Mouse (Mus musculus) liver, adult 2 months (tissue): ENCODE data around the gene Muc1. TPM values are rescaled to one million over a fixed set of nuclear protein-coding genes. Genes with fewer than 3 reads are reported as not detected.

Experiments used
- DNase-seq: peaks from one replicate; pipeline ENCODE4 v3.0.0-alpha.2; 2011; ENCODE audit warnings: low read depth, low spot score; ENCODE audit errors: extremely low read depth
- H3K27ac ChIP-seq: fragments of 200-500 bp; replicated peaks from 2 replicates; pipeline ENCODE4 v1.5.1; 2012; ENCODE audit warnings: low read depth, mild to moderate bottlenecking, control low read depth, inconsistent platforms, low read length; ENCODE audit not compliant: insufficient read depth
- H3K27me3 ChIP-seq: fragments of 200-500 bp; 2 replicates; pipeline ENCODE4 v1.6.1; 2012; ENCODE audit warnings: mild to moderate bottlenecking, moderate library complexity, low read length, inconsistent platforms; ENCODE audit not compliant: control insufficient read depth, insufficient read depth
- H3K36me3 ChIP-seq: fragments of 200-500 bp; 2 replicates; pipeline ENCODE4 v1.6.1; 2012; ENCODE audit warnings: low read length, inconsistent platforms; ENCODE audit not compliant: control insufficient read depth, insufficient read depth
- H3K4me1 ChIP-seq: fragments of 200-500 bp; 2 replicates; pipeline ENCODE4 v1.6.1; 2011; ENCODE audit warnings: low read length; ENCODE audit not compliant: control insufficient read depth, insufficient read depth
- H3K4me3 ChIP-seq: fragments of 200-500 bp; 2 replicates; pipeline ENCODE4 v1.5.1; 2011; ENCODE audit warnings: low read depth, mild to moderate bottlenecking, control low read depth, low read length, moderate library complexity; ENCODE audit not compliant: insufficient read depth
- H3K79me2 ChIP-seq: fragments of 200-500 bp; 2 replicates; pipeline ENCODE4 v1.6.1; 2012; ENCODE audit warnings: inconsistent platforms, mild to moderate bottlenecking, low read length, moderate library complexity; ENCODE audit not compliant: control insufficient read depth, insufficient read depth
- H3K9ac ChIP-seq: fragments of 200-500 bp; 2 replicates; pipeline ENCODE4 v1.6.1; 2012; ENCODE audit warnings: low read depth, mild to moderate bottlenecking, control low read depth, inconsistent platforms, low read length
- CTCF ChIP-seq: fragments of 200-500 bp; IDR thresholded peaks from 2 replicates; pipeline ENCODE4 v1.5.1; 2011; ENCODE audit warnings: low read depth, low read length, control low read depth
- POLR2A ChIP-seq: fragments of 200-500 bp; IDR thresholded peaks from 2 replicates; pipeline ENCODE4 v1.6.1; 2011; ENCODE audit warnings: low read length, control low read depth; ENCODE audit not compliant: insufficient read depth; ENCODE audit errors: extremely low read depth
- WGBS: fragments of 180-500 bp; shearing (Covaris S2); methylation state at CpG from one replicate; pipeline ENCODE4 v1.1.7; 2018; 5-methylcytosine and 5-hydroxymethylcytosine counted together
- polyA plus RNA-seq: library from polyadenylated mRNA; depleted of rRNA; stranded (reverse); fragments of >200 nt; gene quantifications from 2 replicates; pipeline ENCODE4 v1.2.3, GENCODE M21; 2012
- total RNA-seq: library from RNA; depleted of rRNA; stranded (reverse); fragments of >200 nt; gene quantifications from 2 replicates; pipeline ENCODE4 v1.2.3, GENCODE M21; 2014

The Muc1 gene
- total and polyA plus RNA-seq, 2 experiments: 1.3 to 1.7 TPM

DNA sequence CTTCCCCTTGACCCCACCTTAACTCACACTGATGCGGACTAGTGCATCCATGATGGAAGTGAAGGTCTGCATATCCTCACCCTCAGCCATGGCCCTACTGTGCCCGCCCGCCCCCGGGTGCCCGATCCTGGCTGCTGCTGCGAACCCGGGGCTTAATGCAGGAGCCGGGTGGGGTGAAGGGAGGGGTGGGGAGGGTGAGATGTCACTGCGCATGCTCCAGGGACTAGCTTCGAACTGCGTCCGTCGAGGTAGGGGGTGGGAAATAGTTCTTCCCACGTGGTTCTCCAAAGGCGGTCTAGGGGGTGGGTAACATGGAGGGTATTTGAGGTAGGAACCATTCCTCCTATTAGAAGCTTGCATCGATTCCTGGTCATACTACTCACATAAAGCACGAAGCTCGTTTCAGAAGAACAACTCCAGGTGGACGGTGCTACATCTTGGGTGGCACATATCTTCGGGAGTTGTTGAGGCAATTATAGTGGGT, 16.9 kb downstream of the Muc1 start, which contains the start of gene Krtcap2:
Krtcap2 (plus strand) TSS at position 279 of the 484 bp plus-strand sequence.
- no peak for DNase-seq
- Histone ChIP-seq H3K36me3 (no peaks in the 10 kb centered on the region), H3K27ac (peak within 1 kb of the TSS; percentile 75), H3K9ac (peak within 1 kb of the TSS; percentile 82), H3K4me1 (peaks cover 15% of the 10 kb centered on the region), H3K79me2 (no peaks in the 10 kb centered on the region), H3K4me3 (peak within 1 kb of the TSS; percentile 74), H3K27me3 (no peaks in the 10 kb centered on the region)
- TF ChIP-seq POLR2A (no peak), CTCF (no peak)
- 6% methylated on average over 20 of the region's 20 CpGs for WGBS

- H3K27ac ChIP-seq: peak within 1 kb of the TSS; percentile 75
- peaks cover 19% of the 10 kb centered on the region for H3K4me1 ChIP-seq
- 0 out of 2 replicates have a peak, but pooled peaks have one; percentile 25 for TF ChIP-seq POLR2A
- TF ChIP-seq CTCF: peak; percentile 95
- under 1% methylated on average over 42 of the region's 42 CpGs for WGBS
- H3K79me2 ChIP-seq: no peaks in the 10 kb centered on the region
- H3K36me3 ChIP-seq: no peaks in the 10 kb centered on the region
- H3K9ac ChIP-seq: peak within 1 kb of the TSS; percentile 82
- H3K4me3 ChIP-seq: peak within 1 kb of the TSS; percentile 74
- no peaks in the 10 kb centered on the region for H3K27me3 ChIP-seq
- peak; percentile 73 for DNase-seq
Observed at GRCm38 (mm10) chr3:89246261-89247100, 17.6 kb downstream of the Muc1 start, which contains the start of gene Trim46. Gene Trim46 (minus strand): TSS chr3:89246309.

DNA sequence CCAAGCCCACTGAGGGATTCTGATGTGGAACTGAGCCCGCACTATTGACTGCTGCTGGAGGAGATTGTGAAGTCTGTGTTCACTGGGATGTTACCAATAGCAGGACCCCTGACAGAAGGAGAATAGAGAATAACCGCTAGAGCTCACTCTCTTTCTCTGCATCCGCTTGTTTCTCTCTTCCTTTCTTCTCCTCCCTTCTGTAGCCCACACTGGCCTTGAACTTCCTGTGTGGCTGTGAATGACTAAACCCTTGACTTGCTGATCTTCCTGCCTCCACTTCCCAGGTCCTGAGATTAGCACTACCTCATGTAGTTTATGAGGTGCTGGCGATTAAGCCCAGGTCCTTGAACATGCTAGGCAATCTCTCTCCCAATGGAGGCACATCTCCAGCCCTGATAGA, 18.6 kb downstream of the Muc1 start:
- H3K9ac ChIP-seq: no peak overlapping the region
- H3K27me3 ChIP-seq: no peaks in the 10 kb centered on the region
- TF ChIP-seq CTCF: no peak
- TF ChIP-seq POLR2A: no peak
- no peaks in the 10 kb centered on the region for H3K79me2 ChIP-seq
- peaks cover 15% of the 10 kb centered on the region for H3K4me1 ChIP-seq
- no peak overlapping the region for H3K4me3 ChIP-seq
- 80% methylated on average over 4 of the region's 4 CpGs for WGBS
- no peak for DNase-seq
- no peak overlapping the region for H3K27ac ChIP-seq
- H3K36me3 ChIP-seq: no peaks in the 10 kb centered on the region

GRCm38 (mm10) chr3:89250435-89251040, 21.7 kb downstream of the Muc1 start:
- H3K27ac ChIP-seq: no peak overlapping the region
- DNase-seq: peak; percentile 64

DNA sequence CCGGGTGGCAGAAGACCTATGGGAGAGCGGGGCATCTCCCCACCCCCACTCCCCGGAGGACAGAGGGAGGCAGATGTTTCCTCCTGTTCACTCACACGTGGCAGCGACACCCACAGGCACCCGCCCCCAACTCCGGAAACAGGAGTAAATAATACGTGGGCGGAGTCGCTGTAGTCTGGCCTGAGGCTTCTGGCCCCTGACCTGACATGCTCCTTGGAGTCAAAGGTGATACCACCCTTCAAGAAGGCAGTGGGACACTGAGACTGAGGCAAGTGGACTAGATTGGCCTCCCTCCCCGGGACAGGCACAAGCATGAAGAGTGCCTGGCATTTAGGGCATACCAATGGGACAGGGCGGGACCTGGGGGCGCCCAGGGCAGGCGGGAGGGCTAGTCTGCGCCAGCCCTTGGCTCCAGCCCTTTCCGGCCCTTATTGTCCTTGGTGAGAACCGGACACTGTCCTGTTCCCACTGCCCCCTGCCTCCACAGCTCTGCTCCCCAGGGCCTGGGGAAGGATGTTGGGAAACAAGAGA, 22.6 kb downstream of the Muc1 start:
- Histone ChIP-seq H3K9ac (no peak overlapping the region), H3K36me3 (no peaks in the 10 kb centered on the region), H3K4me3 (no peak overlapping the region), H3K27me3 (no peaks in the 10 kb centered on the region), H3K79me2 (no peaks in the 10 kb centered on the region), H3K4me1 (peaks cover 13% of the 10 kb centered on the region), H3K27ac (no peak overlapping the region)
- no peak for DNase-seq
- 16% methylated on average over 17 of the region's 17 CpGs for WGBS
- TF ChIP-seq POLR2A: no peak
- TF ChIP-seq CTCF: no peak

More at GRCm38 (mm10) chr3:89250435-89251040, 21.7 kb downstream of the Muc1 start:
- WGBS: 22% methylated on average over 7 of the region's 7 CpGs
- Histone ChIP-seq H3K79me2 (no peaks in the 10 kb centered on the region), H3K36me3 (no peaks in the 10 kb centered on the region), H3K27me3 (no peaks in the 10 kb centered on the region), H3K4me3 (no peak overlapping the region), H3K4me1 (peaks cover 13% of the 10 kb centered on the region), H3K9ac (no peak overlapping the region)
- no peak for TF ChIP-seq POLR2A
- peak; percentile 90 for TF ChIP-seq CTCF
